Mouse (Mus musculus): ENCODE results near the gene Lifr.

Lifr gene

DNA sequence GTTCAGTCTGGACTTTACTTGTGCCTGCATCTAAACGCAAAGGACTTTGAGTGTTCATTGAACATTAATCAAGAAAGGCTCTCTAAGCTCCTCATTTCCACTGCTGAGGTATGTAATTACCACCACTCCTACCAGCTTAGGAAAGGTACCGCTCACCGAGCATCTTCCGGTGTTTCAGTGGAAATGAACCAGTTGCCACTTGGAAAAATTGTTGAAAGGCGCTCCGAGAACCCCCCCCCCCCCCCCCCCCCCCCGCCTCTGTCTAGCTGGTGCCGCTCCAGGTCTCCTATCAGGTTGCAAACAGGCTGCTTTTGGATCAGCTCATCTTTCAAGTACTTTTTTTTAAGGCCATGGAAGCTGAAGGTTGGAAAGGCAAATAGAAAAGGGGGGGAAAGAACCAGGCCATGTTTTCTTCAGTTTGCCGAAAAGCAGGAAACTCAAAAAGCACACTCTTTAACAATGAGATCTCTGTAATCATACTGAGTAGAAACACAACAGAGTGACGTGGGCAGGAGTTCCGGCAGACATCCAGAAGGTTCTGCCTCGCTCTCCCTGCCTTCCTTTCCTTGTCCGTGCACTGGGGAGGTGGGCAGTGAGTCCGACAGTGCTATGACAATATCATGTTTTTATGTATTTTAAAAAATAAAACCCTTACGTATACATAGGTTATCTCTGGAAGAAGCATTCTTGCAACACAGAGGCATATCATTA, 9.3 kb upstream of the Lifr start:
- DNase-seq (ENCODE audit: low spot score in 2 of 2): no peak

DNA sequence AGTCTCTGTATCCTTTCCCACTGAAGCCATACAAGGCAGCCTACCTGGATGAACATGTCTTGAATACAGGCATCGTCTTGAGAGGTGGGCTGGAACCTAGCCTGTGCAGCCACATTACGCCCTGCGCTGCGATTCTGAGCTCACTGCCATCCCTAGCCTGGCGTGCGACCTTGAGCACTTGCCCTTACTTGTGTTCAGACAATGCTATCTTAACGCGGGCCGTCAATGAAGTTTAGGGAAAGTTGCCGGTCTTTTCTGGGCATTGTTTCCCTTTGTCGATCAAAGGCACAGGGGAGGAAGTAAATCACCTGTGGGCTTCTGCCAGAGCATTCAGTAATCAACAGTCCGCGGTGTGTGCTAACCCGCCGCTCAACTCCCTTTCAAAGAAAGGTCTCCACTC, 8.6 kb upstream of the Lifr start:
- DNase-seq (ENCODE audit: low spot score in 2 of 2): no peak

DNA sequence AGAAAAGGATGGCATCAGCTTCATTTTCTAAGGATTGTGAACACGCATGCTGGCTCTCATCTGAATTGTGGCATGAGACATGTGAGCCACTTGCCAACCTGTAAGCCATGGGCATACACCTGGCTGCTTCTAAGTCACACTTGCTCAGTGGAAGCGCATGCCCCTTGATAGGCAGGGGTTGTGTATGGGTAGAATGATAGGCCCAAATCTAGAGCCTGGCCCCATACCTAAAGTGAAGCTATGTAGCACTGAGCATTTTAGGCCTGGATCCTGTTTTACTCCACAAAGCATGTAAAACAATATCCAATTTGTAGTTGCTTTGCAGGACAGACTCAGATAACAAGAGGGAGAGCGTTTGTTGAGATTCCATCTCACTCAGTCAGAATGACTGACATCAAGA, 7.5 kb upstream of the Lifr start:
- DNase-seq (ENCODE audit: low spot score in 2 of 2): no peak

- peak in 1 of 2 experiments; percentile 10 for DNase-seq (ENCODE audit: low spot score in 2 of 2)
Measured at GRCm38 (mm10) chr15:7084780-7085497, 5.5 kb upstream of the Lifr start.

- no peak for DNase-seq (ENCODE audit: low spot score in 2 of 2)
Measured at GRCm38 (mm10) chr15:7088691-7089090, 1.7 kb upstream of the Lifr start.

DNA sequence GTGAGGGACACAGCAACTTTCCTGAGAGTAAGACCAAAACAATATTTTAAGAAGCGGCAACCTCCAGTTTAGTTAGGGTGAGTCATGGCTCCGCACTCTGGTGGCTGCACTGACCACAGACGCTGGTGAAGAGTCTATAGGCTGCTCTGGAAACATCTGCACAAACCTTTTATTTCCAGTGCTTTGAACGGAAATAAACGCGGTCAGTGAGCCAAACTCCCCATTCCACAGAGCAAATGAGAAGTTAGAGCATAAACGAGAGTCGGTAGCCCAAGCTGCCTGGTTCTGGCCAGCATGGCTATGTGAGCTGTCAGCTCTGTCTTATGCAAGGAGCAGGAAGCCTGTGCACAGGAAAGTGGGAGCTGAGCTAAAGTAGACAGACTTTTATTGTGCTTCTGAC, 1.9 kb downstream of the Lifr start:
- no peak for DNase-seq (ENCODE audit: low spot score in 2 of 2)

DNA sequence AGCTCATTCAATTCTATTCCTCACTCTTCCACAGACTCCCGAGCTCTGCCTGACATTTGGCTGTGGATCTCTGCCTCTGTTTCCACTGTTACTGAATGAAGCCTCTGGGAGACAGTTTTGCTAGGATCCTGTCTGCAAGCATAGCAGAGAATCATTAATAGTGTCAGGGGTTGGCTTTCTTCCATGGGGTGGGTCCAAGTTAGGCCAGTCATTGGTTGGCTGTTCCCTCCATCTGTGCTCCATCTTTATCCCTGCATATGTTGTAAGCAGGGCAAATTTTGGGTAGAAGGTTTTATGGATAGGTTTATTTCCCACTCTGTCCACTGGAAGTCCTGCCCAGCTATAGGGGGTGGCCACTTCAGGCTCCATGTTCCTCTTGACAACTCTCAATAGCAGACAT, 9.0 kb downstream of the Lifr start:
- no peak for DNase-seq (ENCODE audit: low spot score in 2 of 2)

GRCm38 (mm10) chr15:7100226-7100625, 9.8 kb downstream of the Lifr start:
- DNase-seq (ENCODE audit: low spot score in 2 of 2): no peak

- no peak for DNase-seq (ENCODE audit: low spot score in 2 of 2)
Measured at GRCm38 (mm10) chr15:7103051-7103450, 12.6 kb downstream of the Lifr start.

GRCm38 (mm10) chr15:7105224-7105623, 14.8 kb downstream of the Lifr start:
- DNase-seq (ENCODE audit: low spot score in 2 of 2): no peak

GRCm38 (mm10) chr15:7108160-7108559, 17.7 kb downstream of the Lifr start:
- DNase-seq (ENCODE audit: low spot score in 2 of 2): no peak

DNA sequence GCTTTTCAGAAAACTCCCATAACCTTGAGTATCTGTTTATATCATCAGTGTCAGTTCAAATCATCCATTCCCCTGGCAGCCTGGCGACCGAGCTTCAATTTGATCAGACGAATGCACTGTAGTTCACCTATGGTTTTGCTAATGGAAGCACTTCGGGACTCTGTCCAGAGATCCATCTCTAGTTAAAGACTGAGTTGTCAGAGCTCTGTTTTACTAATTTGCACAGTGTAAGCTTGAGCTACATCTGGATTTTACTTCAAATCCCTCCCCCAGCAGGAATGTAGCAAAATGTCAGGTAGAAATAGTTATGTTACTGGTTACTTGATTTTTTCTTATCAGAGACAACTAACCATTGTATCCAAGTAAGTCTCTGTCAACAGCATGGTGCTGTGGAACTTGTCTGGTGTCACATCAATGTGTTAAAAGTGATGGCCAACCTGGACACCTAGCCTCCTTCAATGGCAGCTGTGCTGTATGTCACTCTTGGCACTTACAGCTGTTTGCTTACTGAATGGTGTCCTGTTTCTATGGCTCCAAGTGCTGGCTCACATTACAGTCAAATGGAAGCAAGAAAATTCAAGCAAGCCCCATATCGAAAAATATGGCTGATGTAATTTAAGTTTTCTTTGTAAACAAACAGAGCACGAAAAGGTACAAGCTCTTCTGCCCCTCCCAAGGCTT, 22.0 kb downstream of the Lifr start:
- DNase-seq (ENCODE audit: low spot score in 2 of 2): no peak

- DNase-seq (ENCODE audit: low spot score in 2 of 2): no peak
Measured at GRCm38 (mm10) chr15:7113906-7114305, 23.5 kb downstream of the Lifr start.

- no peak for DNase-seq (ENCODE audit: low spot score in 2 of 2)
Measured at GRCm38 (mm10) chr15:7115326-7116003, 25.1 kb downstream of the Lifr start.

DNA sequence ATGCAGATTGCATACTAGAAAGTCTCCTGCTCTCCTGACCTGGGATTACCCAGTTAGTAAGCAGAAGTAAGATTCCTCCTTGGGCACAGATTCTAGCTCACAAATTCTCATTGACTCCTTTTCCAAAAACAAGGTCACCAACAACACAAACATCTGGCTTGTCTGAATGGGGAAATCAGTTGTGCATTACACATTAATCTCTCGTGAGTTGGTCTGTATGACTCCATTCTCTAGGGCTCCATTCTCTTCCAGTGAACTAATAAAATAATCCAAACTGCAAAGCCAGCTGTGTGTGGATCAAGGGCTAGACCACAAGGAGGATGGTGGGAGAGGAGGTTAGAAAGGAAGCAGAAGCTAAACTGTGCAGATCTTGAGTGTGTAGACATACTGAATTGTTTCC, 25.8 kb downstream of the Lifr start:
- DNase-seq (ENCODE audit: low spot score in 2 of 2): no peak

GRCm38 (mm10) chr15:7116699-7117098, 26.3 kb downstream of the Lifr start:
- no peak for DNase-seq (ENCODE audit: low spot score in 2 of 2)

GRCm38 (mm10) chr15:7117944-7118343, 27.5 kb downstream of the Lifr start:
- no peak for DNase-seq (ENCODE audit: low spot score in 2 of 2)

GRCm38 (mm10) chr15:7118849-7119248, 28.4 kb downstream of the Lifr start:
- no peak for DNase-seq (ENCODE audit: low spot score in 2 of 2)

DNA sequence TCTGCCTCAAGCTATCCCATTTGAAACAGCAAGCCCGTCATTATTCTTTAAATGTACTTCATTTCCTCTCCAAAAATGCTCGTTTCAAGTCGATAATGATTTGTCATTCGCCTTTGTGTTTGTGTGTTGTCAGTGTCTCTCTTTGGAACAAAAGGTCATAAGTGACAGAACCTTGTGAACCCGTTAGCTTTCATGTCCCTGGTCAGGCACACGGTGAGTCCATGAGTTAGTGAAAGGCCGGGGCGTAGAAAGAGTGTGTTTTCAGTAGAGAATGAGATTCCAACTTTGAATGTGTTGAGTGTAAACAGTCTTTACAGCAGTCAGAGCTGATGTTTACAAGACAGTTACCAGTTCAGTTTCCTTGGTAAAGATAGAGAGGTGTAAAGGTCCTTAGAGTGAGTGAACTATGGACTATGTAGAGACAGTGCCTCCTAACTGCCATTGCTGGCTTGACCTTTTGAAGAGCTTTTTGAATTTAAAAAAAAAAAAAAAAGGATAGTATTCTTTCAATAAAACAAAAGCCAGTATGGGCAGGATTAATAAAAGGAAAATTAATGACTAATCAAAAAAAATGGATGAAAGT, 29.6 kb downstream of the Lifr start:
- no peak for DNase-seq (ENCODE audit: low spot score in 2 of 2)

- no peak for DNase-seq (ENCODE audit: low spot score in 2 of 2)
Measured at GRCm38 (mm10) chr15:7123781-7124450, 33.5 kb downstream of the Lifr start.

DNA sequence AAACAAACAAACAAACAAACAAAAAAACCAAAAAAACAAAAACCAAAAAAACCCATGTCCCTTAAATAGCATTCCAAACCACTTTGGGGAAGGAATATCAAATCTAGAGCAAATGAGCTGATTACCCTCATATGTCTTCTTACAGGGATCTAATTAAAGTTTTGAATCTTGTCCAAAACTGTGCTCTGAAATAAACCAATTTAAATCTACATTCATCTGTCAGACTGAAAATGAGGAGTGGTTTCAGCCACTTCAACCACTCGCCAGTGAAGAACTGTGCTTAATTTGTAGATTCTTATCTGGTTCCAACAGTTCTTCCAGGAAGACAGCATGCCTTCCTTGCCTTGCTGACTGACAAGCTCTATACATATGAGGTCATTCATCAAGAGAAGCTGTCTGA, 35.8 kb downstream of the Lifr start:
- DNase-seq (ENCODE audit: low spot score in 2 of 2): no peak
